ENCODE assay signal across 9 mouse cellular contexts in the genomic region with DNA sequence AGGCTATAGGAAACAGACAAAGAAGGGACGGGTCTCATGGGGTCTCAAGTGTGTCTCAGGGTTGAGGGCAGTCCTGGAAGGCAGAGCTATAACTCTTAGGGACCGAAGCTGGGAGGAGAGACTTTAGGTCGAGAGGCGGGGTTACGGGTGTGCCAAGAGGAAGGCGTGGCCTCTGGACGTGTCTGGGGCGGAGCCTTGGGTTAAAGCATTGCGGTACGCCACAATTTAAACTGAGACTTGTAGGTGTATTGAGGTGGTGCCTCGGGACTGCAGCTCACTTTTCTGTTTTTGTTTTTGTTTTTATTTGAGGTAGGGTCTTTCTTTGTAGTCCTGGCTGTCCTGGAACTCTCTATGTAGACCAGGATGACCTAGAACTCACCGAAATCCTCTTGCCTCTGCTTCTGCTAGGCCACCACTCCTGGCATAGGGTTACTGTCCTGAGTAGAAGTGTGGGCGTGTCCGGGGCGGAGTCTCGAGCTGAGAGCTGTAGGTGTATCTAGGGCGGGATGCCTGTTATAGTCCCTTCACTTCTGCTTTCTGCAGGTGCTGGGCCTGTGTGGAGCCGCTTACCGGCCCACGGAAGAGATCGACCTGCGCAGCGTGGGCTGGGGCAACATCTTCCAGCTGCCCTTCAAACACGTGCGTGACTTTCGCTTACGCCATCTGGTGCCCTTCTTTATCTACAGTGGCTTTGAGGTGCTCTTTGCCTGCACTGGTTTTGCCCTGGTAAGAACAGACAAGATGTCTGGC. TPM values are rescaled to one million over a fixed set of nuclear protein-coding genes. Genes with fewer than 3 reads are reported as not detected.
DNase-seq lines count a peak whose midpoint lies in the region; ATAC-seq and TF ChIP-seq lines count a peak whose summit lies in the region.
"Had no signal": no experiment of that assay in that cellular context is flagged by ENCODE, and none has a peak within 500 bp of the region (broad histone marks: within the 10 kb centered on the region; RNA-seq: fewer than 3 reads in every experiment).

No protein-coding gene starts in this region.

- WGBS in heart, embryonic 11.5 days (ENCODE audit: insufficient replicate concordance) = 15% methylated on average over 27 of the region's 27 CpGs
- 17% methylated on average over 27 of the region's 27 CpGs for WGBS in embryonic facial prominence, embryonic 12.5 days
- 23% methylated on average over 27 of the region's 27 CpGs for WGBS in kidney, postnatal 0 days

- peaks cover 5% of the 10 kb centered on the region; the same call in 1 of the 2 replicates for H3K4me1 ChIP-seq in heart, embryonic 11.5 days (ENCODE audit: control insufficient read depth, insufficient read depth, low read length)
- no peaks in the 10 kb centered on the region for H3K4me1 ChIP-seq in embryonic facial prominence, embryonic 12.5 days
- H3K4me1 ChIP-seq in kidney, postnatal 0 days (replicated peaks; ENCODE audit: insufficient read depth, low read length) = no peaks in the 10 kb centered on the region

- H3K9me3 ChIP-seq in heart, embryonic 11.5 days (replicated peaks; ENCODE audit: control insufficient read depth, low read length) = no peaks in the 10 kb centered on the region
- H3K9me3 ChIP-seq in embryonic facial prominence, embryonic 12.5 days = no peaks in the 10 kb centered on the region
- no peaks in the 10 kb centered on the region for H3K9me3 ChIP-seq in kidney, postnatal 0 days (replicated peaks; ENCODE audit: low read length)

- no peak overlapping the region for H3K9ac ChIP-seq in heart, embryonic 11.5 days (ENCODE audit: low read depth, low read length)
- no peak overlapping the region for H3K9ac ChIP-seq in embryonic facial prominence, embryonic 12.5 days
- H3K9ac ChIP-seq in kidney, postnatal 0 days (ENCODE audit: low read depth, low read length) = no peak overlapping the region

- DNase-seq in heart, adult 9 months (ENCODE audit: low spot score in 2 of 2) = no peak
- no peak for DNase-seq in kidney, postnatal 0 days (ENCODE audit: low spot score)
- DNase-seq in lung, postnatal 25 days (ENCODE audit: low spot score) = peak; percentile 77
- peak; percentile 81 for DNase-seq in thymus, postnatal 4 days
- no peak for DNase-seq in layer of hippocampus, adult 8-10 months (ENCODE audit: low spot score in 2 of 2)
- no peak for DNase-seq in right cerebral cortex, postnatal 36 days (ENCODE audit: low spot score in 2 of 2)

- no peaks in the 10 kb centered on the region; the same call in 1 of the 2 replicates for H3K36me3 ChIP-seq in heart, embryonic 11.5 days (ENCODE audit: control insufficient read depth, insufficient read depth, low read length)
- H3K36me3 ChIP-seq in embryonic facial prominence, embryonic 12.5 days = no peaks in the 10 kb centered on the region
- no peaks in the 10 kb centered on the region for H3K36me3 ChIP-seq in kidney, postnatal 0 days (ENCODE audit: insufficient read depth, low read length)

- peak overlapping the region; percentile 6; the same call in 1 of the 2 replicates for H3K4me3 ChIP-seq in heart, embryonic 11.5 days (ENCODE audit: low read depth, low read length)
- H3K4me3 ChIP-seq in embryonic facial prominence, embryonic 12.5 days = no peak overlapping the region
- H3K4me3 ChIP-seq in kidney, postnatal 0 days (replicated peaks; ENCODE audit: low read depth, low read length) = no peak overlapping the region

- H3K27me3 ChIP-seq in heart, embryonic 11.5 days (ENCODE audit: control insufficient read depth, insufficient read depth, low read length) = peaks cover 11% of the 10 kb centered on the region; the same call in 1 of the 2 replicates
- no peaks in the 10 kb centered on the region for H3K27me3 ChIP-seq in embryonic facial prominence, embryonic 12.5 days
- no peaks in the 10 kb centered on the region for H3K27me3 ChIP-seq in kidney, postnatal 0 days (ENCODE audit: insufficient read depth, low read length)

- 0 out of 2 replicates have a peak, but pooled peaks have one; percentile 48 for ATAC-seq in heart, embryonic 11.5 days (replicated peaks; ENCODE audit: insufficient number of reproducible peaks, low FRiP score, low TSS enrichment)
- no peak for ATAC-seq in embryonic facial prominence, embryonic 12.5 days (ENCODE audit: insufficient number of reproducible peaks, insufficient read depth, low FRiP score, low TSS enrichment)
- ATAC-seq in kidney, postnatal 0 days (replicated peaks; ENCODE audit: low FRiP score, low read depth) = no peak
- ATAC-seq: Patski had no signal

- H3K4me2 ChIP-seq in heart, embryonic 11.5 days = peak overlapping the region; percentile 52
- H3K4me2 ChIP-seq in embryonic facial prominence, embryonic 12.5 days (replicated peaks) = 0 out of 2 replicates have a peak overlapping the region, but pooled peaks have one; percentile 20
- H3K4me2 ChIP-seq in kidney, postnatal 0 days (ENCODE audit: low read length) = 0 out of 2 replicates have a peak overlapping the region, but pooled peaks have one; percentile 6

- no peak; the same call in 1 of the 2 replicates for TF ChIP-seq CTCF in kidney, postnatal 0 days (IDR thresholded peaks at IDR 0.05; ENCODE audit: low read depth)

- H3K27ac ChIP-seq in heart, embryonic 11.5 days (ENCODE audit: low read depth, low read length) = no peak overlapping the region
- no peak overlapping the region for H3K27ac ChIP-seq in embryonic facial prominence, embryonic 12.5 days
- H3K27ac ChIP-seq in kidney, postnatal 0 days = no peak overlapping the region

RNA-seq across cellular contexts. Expression of gene Unc93b1, which starts 8.2 kb away (rescaled TPM):
- polyA plus RNA-seq in heart, embryonic 11.5 days (2014; fragmentation: Nextera tagmentation; extraction: Ambion mirVana) = 4.5 and 6.2 TPM in 2 replicates
- 12.5 and 12.7 TPM in 2 replicates for polyA plus RNA-seq in embryonic facial prominence, embryonic 12.5 days (2016; fragmentation: Nextera tagmentation; extraction: Ambion mirVana)
- polyA plus RNA-seq in kidney, postnatal 0 days (2015; fragmentation: Nextera tagmentation; extraction: Ambion mirVana) = 24.2 and 25.5 TPM in 2 replicates
- total RNA-seq in layer of hippocampus, adult 8-10 months (2022) = 10 to 100 TPM; 12.1 to 49.4 (median 31.1) TPM
- polyA plus RNA-seq: Patski had no signal

RNA-seq across cellular contexts. Expression of gene Aldh3b1, which starts 13.6 kb away (rescaled TPM):
- polyA plus RNA-seq in heart, embryonic 11.5 days (2014; fragmentation: Nextera tagmentation; extraction: Ambion mirVana) = 2.3 and 2.4 TPM in 2 replicates
- polyA plus RNA-seq in embryonic facial prominence, embryonic 12.5 days (2016; fragmentation: Nextera tagmentation; extraction: Ambion mirVana) = 0.91 and 1.1 TPM in 2 replicates
- polyA plus RNA-seq in kidney, postnatal 0 days (2015; fragmentation: Nextera tagmentation; extraction: Ambion mirVana) = 3.8 and 3.9 TPM in 2 replicates
- 1 to 10 TPM; 3.5 to 7.6 (median 5.5) TPM for total RNA-seq in layer of hippocampus, adult 8-10 months (2022)

RNA-seq across cellular contexts. Expression of gene Aldh3b3, which starts 15.3 kb away (rescaled TPM):
- polyA plus RNA-seq in heart, embryonic 11.5 days (2014; fragmentation: Nextera tagmentation; extraction: Ambion mirVana) = not detected in 2 replicates
- polyA plus RNA-seq in embryonic facial prominence, embryonic 12.5 days (2016; fragmentation: Nextera tagmentation; extraction: Ambion mirVana) = not detected in 2 replicates
- polyA plus RNA-seq in kidney, postnatal 0 days (2015; fragmentation: Nextera tagmentation; extraction: Ambion mirVana) = 0.07 TPM in 1 of 2 replicates, not detected in the other
- total RNA-seq in layer of hippocampus, adult 8-10 months (2022) = not detected

RNA-seq across cellular contexts. Expression of gene Aldh3b2, which starts 29.0 kb away (rescaled TPM):
- polyA plus RNA-seq in heart, embryonic 11.5 days (2014; fragmentation: Nextera tagmentation; extraction: Ambion mirVana) = 0.16 TPM in 1 of 2 replicates, not detected in the other
- polyA plus RNA-seq in embryonic facial prominence, embryonic 12.5 days (2016; fragmentation: Nextera tagmentation; extraction: Ambion mirVana) = 2.0 and 2.8 TPM in 2 replicates
- polyA plus RNA-seq in kidney, postnatal 0 days (2015; fragmentation: Nextera tagmentation; extraction: Ambion mirVana) = 4.2 and 5.8 TPM in 2 replicates
- total RNA-seq in layer of hippocampus, adult 8-10 months (2022) = 1 to 10 TPM in 2 of 4 experiments, under 1 TPM in 2; 0.47 to 1.3 (median 0.90) TPM

RNA-seq across cellular contexts. Expression of gene Ndufs8, which starts 30.6 kb away (rescaled TPM):
- 364 and 376 TPM in 2 replicates for polyA plus RNA-seq in heart, embryonic 11.5 days (2014; fragmentation: Nextera tagmentation; extraction: Ambion mirVana)
- 245 and 268 TPM in 2 replicates for polyA plus RNA-seq in embryonic facial prominence, embryonic 12.5 days (2016; fragmentation: Nextera tagmentation; extraction: Ambion mirVana)
- polyA plus RNA-seq in kidney, postnatal 0 days (2015; fragmentation: Nextera tagmentation; extraction: Ambion mirVana) = 417 and 423 TPM in 2 replicates
- total RNA-seq in layer of hippocampus, adult 8-10 months (2022) = 100 to 1,000 TPM; 114 to 145 (median 126) TPM

Comparison
In these comparisons a context has a peak if more than half of its experiments do, and no peak if none do; other contexts are left out.
1. DNase-seq: peak in lung, postnatal 25 days (single experiment) and thymus, postnatal 4 days (single experiment); none in heart, adult 9 months (0 of 2), kidney, postnatal 0 days (single experiment), layer of hippocampus, adult 8-10 months (0 of 2) and right cerebral cortex, postnatal 36 days (0 of 2).
2. Peak in every context shown above with its lines, with median percentiles within 50 percentile points of each other: H3K4me2 ChIP-seq.